Mouse (Mus musculus): ENCODE measurements at regions not wholly inside any gene's neighbourhood (a gene's known extent, or its start where the extent isn't known, plus 50 kb on each side); places are given as distances from the start of the nearest gene placed in this dataset.

DNA sequence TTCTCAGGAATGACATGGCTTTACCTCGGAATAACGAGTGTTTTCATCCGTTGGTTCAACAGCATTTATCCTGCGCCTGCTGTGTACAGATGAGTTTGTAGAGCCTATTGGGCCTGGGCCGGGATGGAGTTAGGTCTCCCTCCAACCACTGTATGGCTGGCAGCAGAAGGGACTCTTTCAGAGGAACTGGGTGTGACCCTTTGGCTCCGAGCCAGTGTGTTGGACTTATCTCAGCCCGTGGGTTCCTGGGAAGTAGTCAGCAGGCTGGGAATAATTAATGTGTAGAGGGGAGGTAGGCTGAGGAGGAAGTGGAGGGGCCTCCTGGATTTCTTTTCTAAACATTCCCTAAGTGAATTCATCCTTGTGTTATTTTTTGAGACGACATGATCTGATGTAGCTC lies 157.7 kb upstream of the Ubr2 start:
- Histone ChIP-seq H3K4me2 (ENCODE audit: low read depth, low read length) (no peak overlapping the region), H3K4me1 (ENCODE audit: control insufficient read depth, insufficient read depth, low read length) (peaks cover 25% of the 10 kb centered on the region), H3K4me3 (replicated peaks; ENCODE audit: low read length) (no peak overlapping the region), H3K9me3 (replicated peaks; ENCODE audit: control insufficient read depth, low read length) (no peaks in the 10 kb centered on the region), H3K36me3 (ENCODE audit: control insufficient read depth, insufficient read depth, low read length) (no peaks in the 10 kb centered on the region), H3K9ac (ENCODE audit: low read length) (no peak overlapping the region), H3K27me3 (ENCODE audit: control insufficient read depth, insufficient read depth, low read length) (no peaks in the 10 kb centered on the region), H3K27ac (ENCODE audit: low read length) (peak overlapping the region; percentile 5; the same call in 1 of the 2 replicates)
- ATAC-seq (ENCODE audit: insufficient read depth, low FRiP score), result peak; percentile 75; the same call in 1 of the 2 replicates
- 35% methylated on average over 8 of the region's 8 CpGs for WGBS

- WGBS, result 58% methylated on average over 8 of the region's 10 CpGs
These were observed 153.5 kb upstream of the Ubr2 start for GRCm38 (mm10) chr17:47163677-47164340.

DNA sequence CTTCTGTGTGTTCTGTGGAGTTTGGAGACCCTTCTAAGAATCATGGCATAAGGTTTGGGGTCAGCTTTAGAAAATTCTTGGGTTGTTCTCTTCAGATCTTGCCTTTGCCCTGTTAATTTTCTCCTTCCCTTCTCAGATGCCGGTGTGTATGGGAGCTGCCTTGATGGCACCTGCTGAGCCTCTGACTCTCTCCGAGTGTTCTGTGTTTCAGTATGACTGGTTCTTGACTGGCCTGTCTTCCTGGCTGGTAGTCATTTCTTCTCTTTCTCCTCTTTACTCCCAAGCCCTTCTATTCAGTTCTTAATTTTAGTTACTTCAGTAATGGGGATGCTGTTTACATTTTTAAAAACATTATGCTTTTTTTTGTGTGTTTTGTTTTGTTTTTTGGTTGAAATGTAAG lies 152.1 kb upstream of the Ubr2 start:
- no peaks in the 10 kb centered on the region for H3K9me3 ChIP-seq (replicated peaks; ENCODE audit: control insufficient read depth, low read length)
- no peaks in the 10 kb centered on the region for H3K27me3 ChIP-seq (ENCODE audit: control insufficient read depth, insufficient read depth, low read length)
- H3K36me3 ChIP-seq (ENCODE audit: control insufficient read depth, insufficient read depth, low read length), result no peaks in the 10 kb centered on the region
- WGBS, result 71% methylated on average over 2 of the region's 2 CpGs
- H3K4me3 ChIP-seq (replicated peaks; ENCODE audit: low read length), result no peak overlapping the region
- H3K4me1 ChIP-seq (ENCODE audit: control insufficient read depth, insufficient read depth, low read length), result peaks cover 10% of the 10 kb centered on the region; the same call in 1 of the 2 replicates
- no peak overlapping the region for H3K9ac ChIP-seq (ENCODE audit: low read length)
- no peak overlapping the region for H3K27ac ChIP-seq (ENCODE audit: low read length)
- no peak overlapping the region for H3K4me2 ChIP-seq (ENCODE audit: low read depth, low read length)
- no peak for ATAC-seq (ENCODE audit: insufficient read depth, low FRiP score)

More at GRCm38 (mm10) chr17:47163677-47164340, 153.5 kb upstream of the Ubr2 start:
- H3K27me3 ChIP-seq (ENCODE audit: control insufficient read depth, insufficient read depth, low read length), result no peaks in the 10 kb centered on the region
- H3K27ac ChIP-seq (ENCODE audit: low read length), result no peak overlapping the region
- no peaks in the 10 kb centered on the region for H3K36me3 ChIP-seq (ENCODE audit: control insufficient read depth, insufficient read depth, low read length)
- ATAC-seq (ENCODE audit: insufficient read depth, low FRiP score), result no peak
- H3K9me3 ChIP-seq (replicated peaks; ENCODE audit: control insufficient read depth, low read length), result no peaks in the 10 kb centered on the region
- H3K4me3 ChIP-seq (replicated peaks; ENCODE audit: low read length), result no peak overlapping the region
- H3K4me1 ChIP-seq (ENCODE audit: control insufficient read depth, insufficient read depth, low read length), result peaks cover 22% of the 10 kb centered on the region
- no peak overlapping the region for H3K4me2 ChIP-seq (ENCODE audit: low read depth, low read length)
- no peak overlapping the region for H3K9ac ChIP-seq (ENCODE audit: low read length)

GRCm38 (mm10) chr17:47156237-47156636 lies 145.9 kb upstream of the Ubr2 start:
- 74% methylated on average over 11 of the region's 11 CpGs for WGBS
- no peak overlapping the region for H3K27ac ChIP-seq (ENCODE audit: low read length)

DNA sequence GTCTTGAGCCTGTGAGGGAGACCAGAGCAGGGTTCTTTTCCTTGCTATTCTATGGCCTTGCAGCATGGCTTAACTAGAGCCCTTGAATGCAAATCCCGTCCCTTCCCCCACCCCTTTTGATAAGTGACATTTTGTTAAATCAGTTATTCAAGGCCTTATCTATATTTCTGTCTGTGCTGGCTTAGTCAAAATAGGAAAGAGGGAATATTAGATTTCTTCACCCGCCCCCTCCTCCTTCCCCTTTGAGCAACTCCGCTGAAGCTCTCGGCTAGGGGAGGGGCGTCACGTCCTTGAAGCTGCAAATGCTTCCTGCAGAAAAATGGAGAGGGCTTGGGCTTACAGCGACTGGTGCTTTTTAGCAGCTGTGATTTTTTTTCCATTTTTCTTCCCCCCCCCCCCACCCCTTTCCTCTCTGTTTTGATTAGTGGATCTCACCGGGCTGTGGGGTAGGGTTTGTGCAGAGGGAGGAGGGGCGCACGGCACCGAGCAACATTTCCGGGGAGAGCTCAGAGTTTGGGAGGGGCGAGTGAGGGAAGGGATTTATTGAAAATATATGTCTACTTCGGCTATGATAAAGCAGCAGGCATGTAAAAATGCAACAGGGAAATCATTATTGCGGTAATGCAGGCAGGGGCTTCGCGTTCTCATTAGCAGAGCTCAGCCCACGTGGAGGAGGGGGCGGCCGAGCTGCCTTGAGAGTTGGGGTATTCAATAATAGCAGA lies 141.4 kb upstream of the Ubr2 start:
- 9% methylated on average over 20 of the region's 20 CpGs for WGBS
- Histone ChIP-seq H3K4me3 (replicated peaks; ENCODE audit: low read length) (peak overlapping the region; percentile 43), H3K4me2 (ENCODE audit: low read depth, low read length) (peak overlapping the region; percentile 56), H3K27me3 (ENCODE audit: control insufficient read depth, insufficient read depth, low read length) (no peaks in the 10 kb centered on the region), H3K27ac (ENCODE audit: low read length) (peak overlapping the region; percentile 76), H3K36me3 (ENCODE audit: control insufficient read depth, insufficient read depth, low read length) (no peaks in the 10 kb centered on the region), H3K9me3 (replicated peaks; ENCODE audit: control insufficient read depth, low read length) (no peaks in the 10 kb centered on the region), H3K4me1 (ENCODE audit: control insufficient read depth, insufficient read depth, low read length) (peaks cover 48% of the 10 kb centered on the region), H3K9ac (ENCODE audit: low read length) (peak overlapping the region; percentile 18)
- ATAC-seq (ENCODE audit: insufficient read depth, low FRiP score), result peak; percentile 59; the same call in 1 of the 2 replicates

More at GRCm38 (mm10) chr17:47156237-47156636, 145.9 kb upstream of the Ubr2 start:
- Histone ChIP-seq H3K36me3 (ENCODE audit: control insufficient read depth, insufficient read depth, low read length) (no peaks in the 10 kb centered on the region), H3K4me2 (ENCODE audit: low read depth, low read length) (no peak overlapping the region), H3K4me3 (replicated peaks; ENCODE audit: low read length) (no peak overlapping the region), H3K9me3 (replicated peaks; ENCODE audit: control insufficient read depth, low read length) (no peaks in the 10 kb centered on the region), H3K9ac (ENCODE audit: low read length) (no peak overlapping the region), H3K4me1 (ENCODE audit: control insufficient read depth, insufficient read depth, low read length) (peaks cover 18% of the 10 kb centered on the region), H3K27me3 (ENCODE audit: control insufficient read depth, insufficient read depth, low read length) (no peaks in the 10 kb centered on the region)
- ATAC-seq (ENCODE audit: insufficient read depth, low FRiP score), result no peak

GRCm38 (mm10) chr17:47151193-47151556 lies 140.8 kb upstream of the Ubr2 start:
- peaks cover 48% of the 10 kb centered on the region for H3K4me1 ChIP-seq (ENCODE audit: control insufficient read depth, insufficient read depth, low read length)
- H3K9me3 ChIP-seq (replicated peaks; ENCODE audit: control insufficient read depth, low read length), result no peaks in the 10 kb centered on the region
- H3K36me3 ChIP-seq (ENCODE audit: control insufficient read depth, insufficient read depth, low read length), result no peaks in the 10 kb centered on the region
- H3K4me2 ChIP-seq (ENCODE audit: low read depth, low read length), result peak overlapping the region; percentile 56
- no peaks in the 10 kb centered on the region for H3K27me3 ChIP-seq (ENCODE audit: control insufficient read depth, insufficient read depth, low read length)
- H3K27ac ChIP-seq (ENCODE audit: low read length), result peak overlapping the region; percentile 76
- peak; percentile 9; the same call in 1 of the 2 replicates for ATAC-seq (ENCODE audit: insufficient read depth, low FRiP score)
- WGBS, result 35% methylated on average over 5 of the region's 5 CpGs
- peak overlapping the region; percentile 18 for H3K9ac ChIP-seq (ENCODE audit: low read length)
- peak overlapping the region; percentile 43 for H3K4me3 ChIP-seq (replicated peaks; ENCODE audit: low read length)

- no peak overlapping the region; the same call in 1 of the 2 replicates for H3K9ac ChIP-seq (ENCODE audit: low read length)
- H3K9me3 ChIP-seq (replicated peaks; ENCODE audit: control insufficient read depth, low read length), result no peaks in the 10 kb centered on the region
- H3K27me3 ChIP-seq (ENCODE audit: control insufficient read depth, insufficient read depth, low read length), result no peaks in the 10 kb centered on the region
- no peak overlapping the region for H3K4me2 ChIP-seq (ENCODE audit: low read depth, low read length)
- H3K27ac ChIP-seq (ENCODE audit: low read length), result peak overlapping the region; percentile 76
- H3K36me3 ChIP-seq (ENCODE audit: control insufficient read depth, insufficient read depth, low read length), result no peaks in the 10 kb centered on the region
- H3K4me1 ChIP-seq (ENCODE audit: control insufficient read depth, insufficient read depth, low read length), result peaks cover 48% of the 10 kb centered on the region
- H3K4me3 ChIP-seq (replicated peaks; ENCODE audit: low read length), result no peak overlapping the region
- 77% methylated on average over 6 of the region's 6 CpGs for WGBS
- ATAC-seq (ENCODE audit: insufficient read depth, low FRiP score), result no peak
These were observed 140.3 kb upstream of the Ubr2 start for GRCm38 (mm10) chr17:47150636-47151035.

GRCm38 (mm10) chr17:47149662-47150061 lies 139.3 kb upstream of the Ubr2 start:
- ATAC-seq (ENCODE audit: insufficient read depth, low FRiP score), result no peak
- WGBS, result 71% methylated on average over 13 of the region's 13 CpGs
- peaks cover 52% of the 10 kb centered on the region for H3K4me1 ChIP-seq (ENCODE audit: control insufficient read depth, insufficient read depth, low read length)

GRCm38 (mm10) chr17:47149158-47149557 lies 138.8 kb upstream of the Ubr2 start:
- Histone ChIP-seq H3K4me3 (replicated peaks; ENCODE audit: low read length) (no peak overlapping the region), H3K27ac (ENCODE audit: low read length) (no peak overlapping the region), H3K4me1 (ENCODE audit: control insufficient read depth, insufficient read depth, low read length) (peaks cover 57% of the 10 kb centered on the region), H3K9ac (ENCODE audit: low read length) (no peak overlapping the region; the same call in 1 of the 2 replicates), H3K36me3 (ENCODE audit: control insufficient read depth, insufficient read depth, low read length) (no peaks in the 10 kb centered on the region), H3K27me3 (ENCODE audit: control insufficient read depth, insufficient read depth, low read length) (no peaks in the 10 kb centered on the region), H3K4me2 (ENCODE audit: low read depth, low read length) (no peak overlapping the region), H3K9me3 (replicated peaks; ENCODE audit: control insufficient read depth, low read length) (no peaks in the 10 kb centered on the region)
- WGBS, result 79% methylated on average over 9 of the region's 9 CpGs
- ATAC-seq (ENCODE audit: insufficient read depth, low FRiP score), result no peak

More at GRCm38 (mm10) chr17:47149662-47150061, 139.3 kb upstream of the Ubr2 start:
- Histone ChIP-seq H3K9me3 (replicated peaks; ENCODE audit: control insufficient read depth, low read length) (no peaks in the 10 kb centered on the region), H3K36me3 (ENCODE audit: control insufficient read depth, insufficient read depth, low read length) (no peaks in the 10 kb centered on the region), H3K9ac (ENCODE audit: low read length) (no peak overlapping the region), H3K4me2 (ENCODE audit: low read depth, low read length) (no peak overlapping the region), H3K27ac (ENCODE audit: low read length) (no peak overlapping the region), H3K27me3 (ENCODE audit: control insufficient read depth, insufficient read depth, low read length) (no peaks in the 10 kb centered on the region), H3K4me3 (replicated peaks; ENCODE audit: low read length) (no peak overlapping the region)

Data from stomach, embryonic 16.5 days (tissue).